In the genomic region with DNA sequence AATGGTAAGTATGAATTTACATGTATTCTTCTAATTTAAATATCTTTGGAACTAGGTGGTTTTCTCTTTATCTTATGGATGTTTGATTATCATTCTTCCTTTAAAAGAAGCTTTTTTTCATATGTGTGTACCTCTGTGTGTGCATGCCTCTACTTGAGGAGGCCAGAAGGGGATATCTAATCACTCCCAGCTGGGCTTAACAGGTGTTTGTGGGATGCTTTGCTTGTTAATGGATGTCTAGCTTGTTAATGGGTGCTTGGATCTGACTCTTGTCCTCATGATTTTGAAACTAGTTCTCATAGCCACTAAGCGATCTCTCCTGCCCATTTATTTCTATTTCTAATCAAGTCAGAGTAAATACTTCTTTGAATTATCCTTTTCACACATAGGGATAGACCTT, we compare ENCODE assay signal across 30 mouse cellular contexts.
"Had no signal": no experiment of that assay in that cellular context is flagged by ENCODE, and none has a peak within 500 bp of the region (broad histone marks: within the 10 kb centered on the region; RNA-seq: fewer than 3 reads in every experiment).

No protein-coding gene starts in this region.

- H3K36me3 ChIP-seq: heart, embryonic 10.5 days; heart, embryonic 12.5 days; heart, embryonic 13.5 days; heart, embryonic 15.5 days; hindbrain, embryonic 10.5 days; hindbrain, embryonic 12.5 days; hindbrain, embryonic 13.5 days; hindbrain, embryonic 15.5 days; intestine, embryonic 15.5 days; kidney, embryonic 15.5 days had no signal

- DNase-seq: heart, postnatal 10 days; heart, postnatal 14 days; heart, postnatal 36 days; heart, postnatal 4 days; kidney, adult 11 months; kidney, adult 18-20 months; kidney, adult 2 months; kidney, adult 8-10 months; kidney, adult 9 months; kidney, postnatal 10 days; kidney, postnatal 14 days; kidney, postnatal 25 days; kidney, postnatal 36 days; kidney, postnatal 4 days; layer of hippocampus, adult 9-11 months; layer of hippocampus, postnatal 36 days had no signal

- H3K27me3 ChIP-seq: heart, embryonic 12.5 days; heart, embryonic 13.5 days; heart, embryonic 15.5 days; hindbrain, embryonic 12.5 days; hindbrain, embryonic 13.5 days; hindbrain, embryonic 15.5 days; intestine, embryonic 15.5 days; kidney, embryonic 15.5 days had no signal

- H3K4me2 ChIP-seq: heart, embryonic 11.5 days; heart, embryonic 12.5 days; heart, embryonic 13.5 days; heart, embryonic 15.5 days; hindbrain, embryonic 12.5 days; hindbrain, embryonic 13.5 days; hindbrain, embryonic 14.5 days; hindbrain, embryonic 15.5 days; intestine, embryonic 15.5 days; kidney, embryonic 15.5 days had no signal

- H3K4me3 ChIP-seq: heart, embryonic 10.5 days; heart, embryonic 12.5 days; heart, embryonic 13.5 days; heart, embryonic 15.5 days; hindbrain, embryonic 10.5 days; hindbrain, embryonic 12.5 days; hindbrain, embryonic 13.5 days; hindbrain, embryonic 15.5 days; intestine, embryonic 15.5 days; kidney, embryonic 15.5 days; layer of hippocampus, adult 2 months; left cerebral cortex, adult 2 months had no signal
